Mouse (Mus musculus) liver, postnatal 0 days (tissue): Measurements from ENCODE around the gene Il1r1.

ENCODE experiments used
- CTCF ChIP-seq: sonication (generic); IDR thresholded peaks from 2 replicates; pipeline ENCODE4 v1.5.1; 2016; ENCODE audit warnings: antibody characterized with exemption, low read depth
- EP300 ChIP-seq: IDR thresholded peaks from 2 replicates; pipeline ENCODE4 v1.6.1; 2016; ENCODE audit warnings: antibody characterized with exemption, low read depth, mild to moderate bottlenecking

DNA sequence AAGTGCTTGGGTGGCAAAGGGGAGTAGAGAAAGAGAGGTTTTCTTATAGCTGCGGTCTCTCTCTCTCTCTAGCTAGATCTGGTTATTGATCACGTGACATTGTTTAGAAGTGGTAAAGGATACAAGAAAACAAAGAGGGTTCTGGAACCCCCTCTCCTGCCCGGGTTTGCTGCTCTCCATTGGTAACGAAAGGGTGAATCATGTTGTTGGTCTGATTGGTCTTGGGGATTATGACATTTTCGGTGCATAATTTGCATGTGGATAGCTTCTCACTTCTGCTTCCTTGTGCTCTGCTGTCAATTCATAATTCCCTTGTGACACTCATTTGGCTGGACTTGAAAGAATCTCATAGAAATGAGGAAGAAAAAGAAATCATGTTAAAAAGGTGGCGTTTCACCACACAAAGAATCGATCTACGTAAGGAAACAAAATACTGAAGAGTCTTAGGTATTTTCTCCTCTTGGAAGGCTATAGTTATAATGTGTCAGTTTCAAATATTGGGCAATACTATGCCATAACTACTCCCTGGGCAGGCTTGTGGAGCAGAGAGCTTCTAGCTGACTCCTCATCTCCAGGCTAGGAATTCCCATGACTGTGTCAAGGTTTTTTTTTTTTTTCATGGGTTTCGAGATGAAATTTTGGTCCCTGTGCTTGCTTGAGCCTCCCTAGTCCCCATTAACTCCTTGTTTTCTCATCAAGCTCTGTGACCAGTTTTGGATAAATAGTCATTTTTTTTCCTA, 15.6 kb downstream of the Il1r1 start:
- no peak for TF ChIP-seq CTCF
- no peak for TF ChIP-seq EP300
